Mouse (Mus musculus) liver, embryonic 14.5 days (tissue): Measurements from ENCODE around the gene Ptprc.

Source experiments
- CTCF ChIP-seq: IDR thresholded peaks from 2 replicates; pipeline ENCODE4 v1.5.1; 2016; ENCODE audit warnings: antibody characterized with exemption, low read depth, control low read depth
- EP300 ChIP-seq: IDR thresholded peaks from 2 replicates; pipeline ENCODE4 v1.6.1; 2016; ENCODE audit warnings: antibody characterized with exemption, low read depth

DNA sequence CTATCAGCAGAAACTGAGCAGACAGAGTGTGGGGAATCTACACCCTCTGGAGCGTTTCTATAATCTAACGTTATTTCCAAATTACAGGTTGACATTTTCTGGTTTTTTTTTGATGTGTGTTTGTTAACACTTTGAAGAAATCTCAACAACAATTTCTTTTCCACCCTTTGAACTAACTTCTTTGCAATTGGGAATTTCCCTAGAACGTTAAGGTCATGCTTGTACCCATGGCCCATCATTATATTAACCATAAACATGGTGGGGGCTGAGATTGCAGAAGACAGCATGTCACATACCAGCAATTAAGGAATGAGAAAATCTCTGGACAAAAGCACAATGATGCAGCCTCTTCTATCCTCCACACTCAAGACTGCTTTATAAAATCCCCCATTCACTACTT lies 30.4 kb downstream of the Ptprc start:
- TF ChIP-seq CTCF (no peak), EP300 (no peak)
